ENCODE assay signal across 16 mouse cellular contexts in genomic region chr14:121585906-121586765, GRCm38 (mm10).
A peak's percentile ranks its signal among the peaks of the same experiment; 100 is the strongest.
DNase-seq lines count a peak whose midpoint lies in the region; ATAC-seq and TF ChIP-seq lines count a peak whose summit lies in the region.
"Had no signal": no experiment of that assay in that cellular context is flagged by ENCODE, and none has a peak within 500 bp of the region (broad histone marks: within the 10 kb centered on the region; RNA-seq: fewer than 3 reads in every experiment).

No protein-coding gene starts in this region.

- no peaks in the 10 kb centered on the region for H3K4me1 ChIP-seq in hindbrain, embryonic 11.5 days (replicated peaks; ENCODE audit: control insufficient read depth, insufficient read depth, low read length)
- H3K4me1 ChIP-seq in hindbrain, embryonic 10.5 days (replicated peaks): peaks cover 16% of the 10 kb centered on the region
- peaks cover 15% of the 10 kb centered on the region for H3K4me1 ChIP-seq in hindbrain, embryonic 12.5 days
- H3K4me1 ChIP-seq in forebrain, embryonic 14.5 days (ENCODE audit: control insufficient read depth, insufficient read depth, low read length): no peaks in the 10 kb centered on the region
- no peaks in the 10 kb centered on the region for H3K4me1 ChIP-seq in forebrain, postnatal 0 days (ENCODE audit: insufficient read depth)
- H3K4me1 ChIP-seq in liver, postnatal 0 days (ENCODE audit: insufficient read depth): no peaks in the 10 kb centered on the region

- no peaks in the 10 kb centered on the region for H3K9me3 ChIP-seq in hindbrain, embryonic 11.5 days (ENCODE audit: control insufficient read depth, low read length)
- H3K9me3 ChIP-seq in hindbrain, embryonic 10.5 days: no peaks in the 10 kb centered on the region
- no peaks in the 10 kb centered on the region; the same call in 1 of the 2 replicates for H3K9me3 ChIP-seq in hindbrain, embryonic 12.5 days (replicated peaks)
- H3K9me3 ChIP-seq in forebrain, embryonic 14.5 days (replicated peaks; ENCODE audit: control insufficient read depth, low read length): no peaks in the 10 kb centered on the region
- H3K9me3 ChIP-seq in forebrain, postnatal 0 days (ENCODE audit: low read length): no peaks in the 10 kb centered on the region
- H3K9me3 ChIP-seq in liver, postnatal 0 days (ENCODE audit: low read length): no peaks in the 10 kb centered on the region
- H3K9me3 ChIP-seq: forebrain, embryonic 12.5 days had no signal

- TF ChIP-seq EP300 in liver, postnatal 0 days (IDR thresholded peaks at IDR 0.05; ENCODE audit: low read depth): no peak

- H3K27me3 ChIP-seq in hindbrain, embryonic 11.5 days (ENCODE audit: control insufficient read depth, insufficient read depth, low read length): no peaks in the 10 kb centered on the region
- no peaks in the 10 kb centered on the region; the same call in 1 of the 2 replicates for H3K27me3 ChIP-seq in hindbrain, embryonic 10.5 days (ENCODE audit: insufficient read depth, poor library complexity, severe bottlenecking)
- H3K27me3 ChIP-seq in hindbrain, embryonic 12.5 days: no peaks in the 10 kb centered on the region
- H3K27me3 ChIP-seq in forebrain, embryonic 14.5 days (replicated peaks; ENCODE audit: control insufficient read depth, insufficient read depth, low read length): no peaks in the 10 kb centered on the region
- no peaks in the 10 kb centered on the region for H3K27me3 ChIP-seq in forebrain, postnatal 0 days (ENCODE audit: insufficient read depth, low read length)
- no peaks in the 10 kb centered on the region for H3K27me3 ChIP-seq in liver, postnatal 0 days (ENCODE audit: insufficient read depth, low read length)
- H3K27me3 ChIP-seq: forebrain, embryonic 12.5 days had no signal

- 68% methylated on average over 21 of the region's 21 CpGs for WGBS in hindbrain, embryonic 11.5 days
- WGBS in hindbrain, embryonic 10.5 days: 69% methylated on average over 21 of the region's 21 CpGs
- 47% methylated on average over 21 of the region's 21 CpGs for WGBS in hindbrain, embryonic 12.5 days
- 75% methylated on average over 21 of the region's 21 CpGs for WGBS in forebrain, embryonic 14.5 days
- WGBS in forebrain, postnatal 0 days: 71% methylated on average over 21 of the region's 21 CpGs
- WGBS in liver, postnatal 0 days (ENCODE audit: insufficient replicate concordance): 69% methylated on average over 21 of the region's 21 CpGs

- DNase-seq in hindbrain, embryonic 11.5 days (ENCODE audit: low spot score): peak; percentile 16
- DNase-seq in hindbrain, embryonic 10.5 days (ENCODE audit: low spot score): no peak
- peak; percentile 45 for DNase-seq in brain, embryonic 14.5 days (ENCODE audit: low read depth)
- peak; percentile 25 for DNase-seq in mesoderm, embryonic 11.5 days (ENCODE audit: low read depth, low spot score)
- DNase-seq in forebrain, embryonic 14.5 days (ENCODE audit: low spot score): no peak
- DNase-seq in forebrain, postnatal 0 days: no peak
- DNase-seq in liver, postnatal 0 days: no peak
- DNase-seq: cerebellum, adult 9-11 months; gastrocnemius, adult 2 months; heart, postnatal 10 days; kidney, postnatal 10 days; lung, adult 18-20 months; lung, postnatal 4 days had no signal

- no peak overlapping the region for H3K4me3 ChIP-seq in hindbrain, embryonic 11.5 days (ENCODE audit: low read depth, low read length)
- H3K4me3 ChIP-seq in hindbrain, embryonic 10.5 days: no peak overlapping the region
- H3K4me3 ChIP-seq in hindbrain, embryonic 12.5 days: no peak overlapping the region
- no peak overlapping the region for H3K4me3 ChIP-seq in forebrain, embryonic 14.5 days (ENCODE audit: low read depth, low read length)
- no peak overlapping the region for H3K4me3 ChIP-seq in forebrain, postnatal 0 days (ENCODE audit: low read depth, low read length)
- no peak overlapping the region for H3K4me3 ChIP-seq in liver, postnatal 0 days (ENCODE audit: low read depth, low read length)
- H3K4me3 ChIP-seq: forebrain, embryonic 12.5 days; gastrocnemius, adult 2 months had no signal

- no peak overlapping the region for H3K4me2 ChIP-seq in hindbrain, embryonic 11.5 days (replicated peaks; ENCODE audit: low read depth, low read length)
- H3K4me2 ChIP-seq in hindbrain, embryonic 12.5 days (replicated peaks): peak overlapping the region; percentile 22
- H3K4me2 ChIP-seq in forebrain, embryonic 14.5 days (ENCODE audit: low read length): no peak overlapping the region
- no peak overlapping the region for H3K4me2 ChIP-seq in forebrain, postnatal 0 days (ENCODE audit: low read depth)
- no peak overlapping the region for H3K4me2 ChIP-seq in liver, postnatal 0 days (ENCODE audit: low read depth, low read length)
- H3K4me2 ChIP-seq: forebrain, embryonic 12.5 days had no signal

- TF ChIP-seq CTCF in brain, embryonic 14.5 days (IDR thresholded peaks at IDR 0.05; ENCODE audit: borderline replicate concordance, extremely low read depth, insufficient read depth, insufficient read length): no peak
- no peak for TF ChIP-seq CTCF in forebrain, postnatal 0 days (IDR thresholded peaks at IDR 0.05; ENCODE audit: low read depth)
- TF ChIP-seq CTCF in liver, postnatal 0 days (IDR thresholded peaks at IDR 0.05; ENCODE audit: low read depth): no peak

- H3K27ac ChIP-seq in hindbrain, embryonic 11.5 days (ENCODE audit: low read depth, low read length): no peak overlapping the region
- no peak overlapping the region for H3K27ac ChIP-seq in hindbrain, embryonic 10.5 days
- H3K27ac ChIP-seq in hindbrain, embryonic 12.5 days: 0 out of 2 replicates have a peak overlapping the region, but pooled peaks have one; percentile 35
- H3K27ac ChIP-seq in forebrain, embryonic 14.5 days (ENCODE audit: low read depth, low read length): no peak overlapping the region
- no peak overlapping the region for H3K27ac ChIP-seq in forebrain, postnatal 0 days (ENCODE audit: low read depth, low read length)
- no peak overlapping the region for H3K27ac ChIP-seq in liver, postnatal 0 days (ENCODE audit: low read depth)
- H3K27ac ChIP-seq: forebrain, embryonic 12.5 days; gastrocnemius, adult 2 months had no signal

- no peak overlapping the region for H3K9ac ChIP-seq in hindbrain, embryonic 11.5 days (ENCODE audit: low read depth, low read length)
- no peak overlapping the region for H3K9ac ChIP-seq in hindbrain, embryonic 12.5 days
- no peak overlapping the region for H3K9ac ChIP-seq in forebrain, embryonic 14.5 days (ENCODE audit: low read length)
- H3K9ac ChIP-seq in forebrain, postnatal 0 days: no peak overlapping the region
- no peak overlapping the region for H3K9ac ChIP-seq in liver, postnatal 0 days (replicated peaks)
- H3K9ac ChIP-seq: forebrain, embryonic 12.5 days had no signal

- ATAC-seq in hindbrain, embryonic 11.5 days (ENCODE audit: low FRiP score): peak; percentile 66
- peak; percentile 79 for ATAC-seq in hindbrain, embryonic 12.5 days (ENCODE audit: low FRiP score)
- no peak; the same call in 1 of the 2 replicates for ATAC-seq in forebrain, embryonic 14.5 days
- ATAC-seq in forebrain, postnatal 0 days: no peak
- ATAC-seq in liver, postnatal 0 days: no peak
- ATAC-seq: intestine, embryonic 16.5 days had no signal

- no peaks in the 10 kb centered on the region for H3K36me3 ChIP-seq in hindbrain, embryonic 11.5 days (ENCODE audit: control insufficient read depth, insufficient read depth, low read length)
- H3K36me3 ChIP-seq in hindbrain, embryonic 10.5 days: no peaks in the 10 kb centered on the region
- H3K36me3 ChIP-seq in hindbrain, embryonic 12.5 days: no peaks in the 10 kb centered on the region; the same call in 1 of the 2 replicates
- no peaks in the 10 kb centered on the region for H3K36me3 ChIP-seq in forebrain, embryonic 14.5 days (ENCODE audit: control insufficient read depth, insufficient read depth, low read length)
- H3K36me3 ChIP-seq in forebrain, postnatal 0 days (ENCODE audit: insufficient read depth): peaks cover 23% of the 10 kb centered on the region
- peaks cover 3% of the 10 kb centered on the region; the same call in 1 of the 2 replicates for H3K36me3 ChIP-seq in liver, postnatal 0 days (replicated peaks; ENCODE audit: insufficient read depth, low read length)
- H3K36me3 ChIP-seq: forebrain, embryonic 12.5 days had no signal

- TF ChIP-seq POLR2A in brain, embryonic 14.5 days (IDR thresholded peaks at IDR 0.05; ENCODE audit: borderline replicate concordance, extremely low read depth, insufficient read depth, insufficient read length, poor library complexity, severe bottlenecking): no peak

Comparison
In these comparisons a context has a peak if more than half of its experiments do, and no peak if none do; other contexts are left out.
1. DNase-seq: peak in hindbrain, embryonic 11.5 days (single experiment), brain, embryonic 14.5 days (single experiment) and mesoderm, embryonic 11.5 days (single experiment); none in hindbrain, embryonic 10.5 days (single experiment), forebrain, embryonic 14.5 days (single experiment), forebrain, postnatal 0 days (single experiment) and liver, postnatal 0 days (single experiment).
2. ATAC-seq: peak in hindbrain, embryonic 11.5 days (single experiment) and hindbrain, embryonic 12.5 days (single experiment); none in forebrain, embryonic 14.5 days (single experiment), forebrain, postnatal 0 days (single experiment) and liver, postnatal 0 days (single experiment).